Mouse (Mus musculus): Measurements from ENCODE around the gene BC024063. TPM values are rescaled to one million over a fixed set of nuclear protein-coding genes. Genes with fewer than 3 reads are reported as not detected.

The BC024063 gene
- polyA plus RNA-seq, 1 experiment = 0.75 TPM

DNA sequence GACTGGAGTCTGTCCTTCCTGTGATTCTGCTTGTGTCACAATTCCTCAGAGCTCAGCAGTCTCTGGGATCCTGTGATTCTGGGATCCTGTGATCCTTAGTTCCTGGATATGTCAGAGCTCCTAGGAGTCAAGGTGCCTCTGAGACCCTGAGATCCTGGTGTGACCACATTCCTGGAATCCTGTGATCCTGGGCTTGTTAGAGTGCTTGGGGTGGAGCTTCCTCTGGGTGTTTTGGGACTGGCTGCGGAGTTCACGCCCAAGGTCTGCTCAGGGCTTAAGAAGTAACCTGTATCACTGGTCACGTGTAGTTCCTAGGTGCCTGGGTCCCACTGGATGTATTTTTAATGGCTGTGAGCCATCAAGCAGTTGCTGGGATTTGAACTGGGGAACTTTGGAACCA, 34.1 kb downstream of the BC024063 start:
- H3K79me3 ChIP-seq (ENCODE audit: low read depth) = no peaks in the 10 kb centered on the region
- no peaks in the 10 kb centered on the region for H3K27me3 ChIP-seq (ENCODE audit: control insufficient read depth, insufficient read depth, insufficient read length)
- no peaks in the 10 kb centered on the region for H3K79me2 ChIP-seq (ENCODE audit: control insufficient read depth, insufficient read depth)
- no peak overlapping the region for H3K4me3 ChIP-seq (ENCODE audit: insufficient read depth, poor library complexity, severe bottlenecking)
- no peak overlapping the region for H3ac ChIP-seq (ENCODE audit: control insufficient read depth, insufficient read length, low read depth)
- H3K36me3 ChIP-seq (ENCODE audit: control insufficient read depth, insufficient read depth) = no peaks in the 10 kb centered on the region
- TF ChIP-seq CEBPB (IDR thresholded peaks at IDR 0.05; ENCODE audit: low read depth) = no peak
- no peak for TF ChIP-seq FOSL1 (IDR thresholded peaks at IDR 0.05; ENCODE audit: insufficient read depth, low read length, poor library complexity, severe bottlenecking)
- no peak for TF ChIP-seq CTCF (IDR thresholded peaks at IDR 0.05; ENCODE audit: control insufficient read depth, insufficient read depth, insufficient read length)
- no peak for TF ChIP-seq USF1 (IDR thresholded peaks at IDR 0.05; ENCODE audit: low read depth)
- no peak for TF ChIP-seq MAX (IDR thresholded peaks at IDR 0.05)
- no peak for TF ChIP-seq MYOG (IDR thresholded peaks at IDR 0.05; ENCODE audit: control insufficient read depth, extremely low read depth, insufficient read length)
- no peak for TF ChIP-seq MYOD1 (IDR thresholded peaks at IDR 0.05; ENCODE audit: control insufficient read depth, insufficient read length, low read depth)

DNA sequence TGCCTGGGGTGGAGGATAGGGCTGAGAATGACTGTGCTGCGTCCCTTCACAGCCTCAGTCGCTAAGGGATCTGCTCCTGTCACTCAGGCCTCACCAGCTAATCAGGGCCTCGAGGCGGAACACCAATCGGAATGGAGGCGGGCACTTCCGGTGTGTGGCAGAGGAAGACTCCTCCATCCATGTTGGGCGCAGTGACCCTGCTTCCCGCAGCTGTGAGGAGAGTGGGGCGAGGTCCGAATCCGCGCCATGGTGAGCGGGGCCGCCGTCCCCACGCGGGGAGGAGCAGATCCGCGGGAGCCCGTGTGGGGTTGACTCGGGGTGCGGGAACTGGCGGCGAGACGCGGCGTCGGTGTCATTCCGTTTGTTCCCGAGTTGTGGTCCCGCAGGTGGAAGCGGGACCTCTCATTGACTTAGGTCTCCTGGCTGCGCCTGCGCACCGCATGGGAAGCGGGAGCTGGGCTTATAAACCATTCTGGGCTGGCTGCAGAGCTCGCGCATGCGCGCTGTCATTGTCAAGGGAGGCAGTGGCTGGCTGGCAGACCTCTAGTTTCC, 44.8 kb downstream of the BC024063 start, which contains the start of gene AU041133:
AU041133 (plus strand) TSS at position 164 of the 552 bp plus-strand sequence.
- H3K4me3 ChIP-seq (ENCODE audit: insufficient read depth, poor library complexity, severe bottlenecking) = peak within 1 kb of the TSS; percentile 51
- no peaks in the 10 kb centered on the region for H3K27me3 ChIP-seq (ENCODE audit: control insufficient read depth, insufficient read depth, insufficient read length)
- no peak for TF ChIP-seq CTCF (IDR thresholded peaks at IDR 0.05; ENCODE audit: control insufficient read depth, insufficient read depth, insufficient read length)
- no peak for TF ChIP-seq MYOG (IDR thresholded peaks at IDR 0.05; ENCODE audit: control insufficient read depth, extremely low read depth, insufficient read length)
- peak; percentile 11 for TF ChIP-seq MAX (IDR thresholded peaks at IDR 0.05)
- peaks cover 16% of the 10 kb centered on the region for H3K79me2 ChIP-seq (ENCODE audit: control insufficient read depth, insufficient read depth)
- peaks cover 13% of the 10 kb centered on the region for H3K79me3 ChIP-seq (ENCODE audit: low read depth)
- H3K36me3 ChIP-seq (ENCODE audit: control insufficient read depth, insufficient read depth) = no peaks in the 10 kb centered on the region
- peak within 1 kb of the TSS; percentile 73 for H3ac ChIP-seq (ENCODE audit: control insufficient read depth, insufficient read length, low read depth)

DNA sequence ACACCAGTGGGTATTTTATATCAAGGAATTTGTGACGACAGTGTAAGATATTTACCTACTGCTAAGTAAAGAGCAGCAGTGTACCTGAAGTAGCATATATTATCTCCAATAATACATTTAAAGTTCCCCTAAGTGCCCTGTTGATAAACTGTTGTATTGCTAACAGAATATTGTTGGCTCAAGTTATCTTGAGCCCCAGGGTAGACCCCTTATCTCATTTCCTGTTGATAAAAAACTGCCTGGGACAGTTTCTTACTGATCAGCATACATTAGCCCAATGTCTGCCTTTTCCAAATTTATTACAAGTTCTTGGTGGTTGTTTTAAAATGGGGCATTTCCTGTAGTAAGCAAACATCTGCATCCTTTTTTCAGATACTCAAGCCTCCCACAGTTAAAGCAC, 62.1 kb downstream of the BC024063 start:
- H3K36me3 ChIP-seq (ENCODE audit: control insufficient read depth, insufficient read depth) = peaks cover 15% of the 10 kb centered on the region
- no peaks in the 10 kb centered on the region for H3K79me3 ChIP-seq (ENCODE audit: low read depth)
- H3K27me3 ChIP-seq (ENCODE audit: control insufficient read depth, insufficient read depth, insufficient read length) = no peaks in the 10 kb centered on the region

DNA sequence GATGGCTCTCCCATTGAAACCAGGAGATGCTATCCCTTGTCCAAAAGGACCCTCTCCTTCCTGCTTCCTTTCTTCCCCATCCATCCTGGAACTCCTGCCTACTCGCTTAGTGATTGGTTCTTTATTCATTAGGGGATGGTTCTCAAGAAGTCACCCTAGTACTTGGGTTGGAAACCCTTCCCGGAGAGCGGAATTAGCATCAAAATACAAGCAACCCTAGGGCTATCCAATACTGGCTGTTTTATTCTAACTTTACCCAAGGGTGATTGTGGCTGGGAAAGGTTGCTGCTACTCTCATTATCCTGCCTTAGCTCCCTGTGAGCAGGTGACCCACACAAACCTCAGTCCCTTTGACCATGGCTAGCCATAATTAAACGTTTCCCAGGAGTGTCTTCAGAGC, 64.4 kb downstream of the BC024063 start:
- TF ChIP-seq CTCF (IDR thresholded peaks at IDR 0.05; ENCODE audit: control insufficient read depth, insufficient read depth, insufficient read length) = no peak
- no peak for TF ChIP-seq FOSL1 (IDR thresholded peaks at IDR 0.05; ENCODE audit: insufficient read depth, low read length, poor library complexity, severe bottlenecking)
- TF ChIP-seq USF1 (IDR thresholded peaks at IDR 0.05; ENCODE audit: low read depth) = no peak
- no peak for TF ChIP-seq CEBPB (IDR thresholded peaks at IDR 0.05; ENCODE audit: low read depth)
- TF ChIP-seq MYOD1 (IDR thresholded peaks at IDR 0.05; ENCODE audit: control insufficient read depth, insufficient read length, low read depth) = no peak
- no peak for TF ChIP-seq MAX (IDR thresholded peaks at IDR 0.05)
- TF ChIP-seq MYOG (IDR thresholded peaks at IDR 0.05; ENCODE audit: control insufficient read depth, extremely low read depth, insufficient read length) = no peak
- Histone ChIP-seq H3K27me3 (ENCODE audit: control insufficient read depth, insufficient read depth, insufficient read length) (no peaks in the 10 kb centered on the region), H3K79me2 (ENCODE audit: control insufficient read depth, insufficient read depth) (no peaks in the 10 kb centered on the region), H3K36me3 (ENCODE audit: control insufficient read depth, insufficient read depth) (peaks cover 33% of the 10 kb centered on the region), H3ac (ENCODE audit: control insufficient read depth, insufficient read length, low read depth) (no peak overlapping the region), H3K4me3 (ENCODE audit: insufficient read depth, poor library complexity, severe bottlenecking) (no peak overlapping the region), H3K79me3 (ENCODE audit: low read depth) (no peaks in the 10 kb centered on the region)

More for the DNA sequence above, 62.1 kb downstream of the BC024063 start:
- Histone ChIP-seq H3K79me2 (ENCODE audit: control insufficient read depth, insufficient read depth) (no peaks in the 10 kb centered on the region), H3ac (ENCODE audit: control insufficient read depth, insufficient read length, low read depth) (no peak overlapping the region), H3K4me3 (ENCODE audit: insufficient read depth, poor library complexity, severe bottlenecking) (no peak overlapping the region)
- TF ChIP-seq MYOD1 (IDR thresholded peaks at IDR 0.05; ENCODE audit: control insufficient read depth, insufficient read length, low read depth) (no peak), USF1 (IDR thresholded peaks at IDR 0.05; ENCODE audit: low read depth) (no peak), MAX (IDR thresholded peaks at IDR 0.05) (no peak), CTCF (IDR thresholded peaks at IDR 0.05; ENCODE audit: control insufficient read depth, insufficient read depth, insufficient read length) (no peak), MYOG (IDR thresholded peaks at IDR 0.05; ENCODE audit: control insufficient read depth, extremely low read depth, insufficient read length) (no peak), CEBPB (IDR thresholded peaks at IDR 0.05; ENCODE audit: low read depth) (no peak), FOSL1 (IDR thresholded peaks at IDR 0.05; ENCODE audit: insufficient read depth, low read length, poor library complexity, severe bottlenecking) (no peak)

Other genes with a start within 250 kb of the BC024063 start
- not detected for gene Gm32687, start 219.4 kb upstream of the BC024063 start, polyA plus RNA-seq (2012; fragmentation: generic; extraction: Trizol)
- 0.69 TPM for gene Zfp781, start 152.9 kb upstream of the BC024063 start, polyA plus RNA-seq (2012; fragmentation: generic; extraction: Trizol)
- gene Zfp873, start 35.2 kb upstream of the BC024063 start, polyA plus RNA-seq (2012; fragmentation: generic; extraction: Trizol) = 1.0 TPM
- gene AU041133, start 44.7 kb downstream of the BC024063 start, polyA plus RNA-seq (2012; fragmentation: generic; extraction: Trizol) = 0.55 TPM
- 2.2 TPM for gene Zfp938, start 157.9 kb downstream of the BC024063 start, polyA plus RNA-seq (2012; fragmentation: generic; extraction: Trizol)
- not detected for gene 4932415D10Rik, start 233.2 kb downstream of the BC024063 start, polyA plus RNA-seq (2012; fragmentation: generic; extraction: Trizol)

Measured in C2C12 (cell line).